In genomic region chr19:26506802-26507201, GRCm38 (mm10) we compare ENCODE assay signal across 17 mouse cellular contexts.
A peak's percentile ranks its signal among the peaks of the same experiment; 100 is the strongest.
DNase-seq lines count a peak whose midpoint lies in the region; ATAC-seq and TF ChIP-seq lines count a peak whose summit lies in the region.
"Had no signal": no experiment of that assay in that cellular context is flagged by ENCODE, and none has a peak within 500 bp of the region (broad histone marks: within the 10 kb centered on the region; RNA-seq: fewer than 3 reads in every experiment).

No protein-coding gene starts in this region.

- no peak overlapping the region for H3K9ac ChIP-seq in CH12.LX (ENCODE audit: insufficient read depth, low read depth)
- H3K9ac ChIP-seq: embryonic facial prominence, embryonic 12.5 days; forebrain, embryonic 15.5 days; heart, embryonic 13.5 days; hindbrain, embryonic 12.5 days had no signal

- H3K4me3 ChIP-seq in kidney, adult 2 months (ENCODE audit: insufficient read depth, low read depth, low read length): no peak overlapping the region
- H3K4me3 ChIP-seq in CH12.LX (replicated peaks in 1 of 3; ENCODE audit: low read depth in 2 of 3, low read length in 2 of 3, poor library complexity in 1 of 3): no peak overlapping the region
- H3K4me3 ChIP-seq: embryonic facial prominence, embryonic 12.5 days; forebrain, embryonic 15.5 days; heart, embryonic 13.5 days; hindbrain, embryonic 12.5 days had no signal

- in situ Hi-C loops in CH12.LX (cut with MboI; ENCODE audit: low pct_ligation_motif_present, low pct_unique_long_range_greater_than_20kb, low sequenced_read_pairs): no loop called here

- H3K79me2 ChIP-seq in CH12.LX (replicated peaks; ENCODE audit: control insufficient read depth, extremely low read depth, insufficient read depth, poor library complexity, severe bottlenecking): no peaks in the 10 kb centered on the region

- H3K27me3 ChIP-seq in kidney, adult 2 months (replicated peaks; ENCODE audit: control insufficient read depth, insufficient read depth, low read length): no peaks in the 10 kb centered on the region
- H3K27me3 ChIP-seq in CH12.LX (replicated peaks): no peaks in the 10 kb centered on the region
- H3K27me3 ChIP-seq: embryonic facial prominence, embryonic 12.5 days; forebrain, embryonic 15.5 days; heart, embryonic 13.5 days; hindbrain, embryonic 12.5 days had no signal

- H3K4me2 ChIP-seq in CH12.LX (ENCODE audit: insufficient read depth, low read depth, poor library complexity, severe bottlenecking): no peak overlapping the region
- H3K4me2 ChIP-seq: embryonic facial prominence, embryonic 12.5 days; forebrain, embryonic 15.5 days; heart, embryonic 13.5 days; hindbrain, embryonic 12.5 days had no signal

- no peak overlapping the region for H3K27ac ChIP-seq in kidney, adult 2 months (ENCODE audit: insufficient read depth, low read depth, low read length)
- no peak overlapping the region for H3K27ac ChIP-seq in CH12.LX (ENCODE audit: insufficient read depth, low read depth)
- H3K27ac ChIP-seq: embryonic facial prominence, embryonic 12.5 days; heart, embryonic 13.5 days; hindbrain, embryonic 12.5 days had no signal

- intact Hi-C loops in left cerebral cortex, postnatal 25 days (cut with DNase I): no loop called here

- TF ChIP-seq POLR2A in kidney, adult 2 months (IDR thresholded peaks at IDR 0.05; ENCODE audit: low read depth, low read length): no peak
- TF ChIP-seq POLR2A in CH12.LX (IDR thresholded peaks at IDR 0.05; ENCODE audit: low read depth, low read length): no peak

- dilution Hi-C loops in CH12.LX (cut with MboI; ENCODE audit: extremely low pct_ligation_motif_present, extremely low pct_unique_long_range_greater_than_20kb, low sequenced_read_pairs): no loop called here

- peak; percentile 66 for ATAC-seq in megakaryocyte progenitor cell, adult 5-6 weeks (replicated peaks; ENCODE audit: poor library complexity)
- ATAC-seq: forebrain, embryonic 15.5 days; hindbrain, embryonic 16.5 days had no signal

- no peaks in the 10 kb centered on the region for H3K4me1 ChIP-seq in kidney, adult 2 months (ENCODE audit: control insufficient read depth, insufficient read depth, low read length)
- H3K4me1 ChIP-seq in CH12.LX (ENCODE audit: control insufficient read depth in 1 of 2, insufficient read depth in 2 of 2): peaks cover 7 to 27% of the 10 kb centered on the region in 2 experiments; a peak in 3 of 4 replicates
- H3K4me1 ChIP-seq: heart, embryonic 13.5 days had no signal

- DNase-seq in kidney, adult 2 months: peak; percentile 2
- no peak for DNase-seq in kidney, postnatal 10 days
- peak; percentile 64 for DNase-seq in CH12.LX (ENCODE audit: extremely low read depth)
- DNase-seq in left cerebral cortex, postnatal 25 days (ENCODE audit: low spot score in 2 of 2): no peak
- no peak for DNase-seq in ovary, adult 18-20 months (ENCODE audit: low spot score)
- DNase-seq in cerebellum, adult 18-20 months: no peak
- DNase-seq: adrenal gland, adult 2 months; adrenal gland, postnatal 25 days; cerebellum, adult 8-10 months; gastrocnemius, postnatal 36 days; heart, postnatal 36 days had no signal

- H3K36me3 ChIP-seq in kidney, adult 2 months (ENCODE audit: control insufficient read depth, insufficient read depth, low read length): no peaks in the 10 kb centered on the region
- no peaks in the 10 kb centered on the region for H3K36me3 ChIP-seq in CH12.LX (replicated peaks in 1 of 2; ENCODE audit: control insufficient read depth in 1 of 2, insufficient read depth in 1 of 2, low read length in 1 of 2)
- H3K36me3 ChIP-seq: embryonic facial prominence, embryonic 12.5 days; forebrain, embryonic 15.5 days; heart, embryonic 13.5 days; hindbrain, embryonic 12.5 days had no signal

- no peak for TF ChIP-seq CTCF in kidney, adult 2 months (conservative IDR thresholded peaks at IDR 0.05; ENCODE audit: insufficient read depth, insufficient read length, low read depth, low read length)
- no peak for TF ChIP-seq CTCF in CH12.LX (conservative IDR thresholded peaks at IDR 0.05 in 1 of 2, IDR thresholded peaks at IDR 0.05 in 1 of 2; ENCODE audit: low read depth in 2 of 2, low read length in 2 of 2)

- WGBS in kidney, adult 2 months: 84% methylated on average over 1 of the region's 1 CpGs

- H3K9me3 ChIP-seq in CH12.LX (replicated peaks; ENCODE audit: low read length): peaks cover 11% of the 10 kb centered on the region
- H3K9me3 ChIP-seq: embryonic facial prominence, embryonic 12.5 days; forebrain, embryonic 15.5 days; hindbrain, embryonic 12.5 days had no signal

- TF ChIP-seq RAD21 in CH12.LX (IDR thresholded peaks at IDR 0.05; ENCODE audit: low read depth, low read length): no peak

- peak; percentile 81 for TF ChIP-seq EP300 in CH12.LX (IDR thresholded peaks at IDR 0.05; ENCODE audit: low read length)

TF ChIP-seq in CH12.LX, 34 proteins besides CTCF, POLR2A, EP300 and RAD21:
- no peak for TF ChIP-seq NRF1 (IDR thresholded peaks at IDR 0.05; ENCODE audit: low read depth, low read length)
- no peak for TF ChIP-seq MXI1 (IDR thresholded peaks at IDR 0.05; ENCODE audit: low read depth, low read length)
- TF ChIP-seq IRF4 (IDR thresholded peaks at IDR 0.05; ENCODE audit: low read depth, low read length): peak; percentile 65
- no peak for TF ChIP-seq ELF1 (IDR thresholded peaks at IDR 0.05; ENCODE audit: low read depth, low read length)
- peak; percentile 31; the same call in 1 of the 2 replicates for TF ChIP-seq JUND (conservative IDR thresholded peaks at IDR 0.05; ENCODE audit: low read depth, low read length)

Comparison
In these comparisons a context has a peak if more than half of its experiments do, and no peak if none do; other contexts are left out.
1. DNase-seq: peak in kidney, adult 2 months (single experiment) and CH12.LX (single experiment); none in kidney, postnatal 10 days (single experiment), left cerebral cortex, postnatal 25 days (0 of 2), ovary, adult 18-20 months (single experiment) and cerebellum, adult 18-20 months (0 of 2).